Mouse (Mus musculus) cerebellum, adult 2 months (tissue): ENCODE measurements around the gene Msi2.

Experiments
- CTCF ChIP-seq: fragments of 200-500 bp; IDR thresholded peaks from 2 replicates; pipeline ENCODE4 v1.5.1; 2011; ENCODE audit warnings: low read depth, mild to moderate bottlenecking, control low read depth, low read length, moderate library complexity, borderline replicate concordance; ENCODE audit not compliant: insufficient read depth
- POLR2A ChIP-seq: fragments of 200-500 bp; IDR thresholded peaks from 2 replicates; pipeline ENCODE4 v1.6.1; 2011; ENCODE audit warnings: low read length, control low read depth, borderline replicate concordance; ENCODE audit not compliant: insufficient read depth

DNA sequence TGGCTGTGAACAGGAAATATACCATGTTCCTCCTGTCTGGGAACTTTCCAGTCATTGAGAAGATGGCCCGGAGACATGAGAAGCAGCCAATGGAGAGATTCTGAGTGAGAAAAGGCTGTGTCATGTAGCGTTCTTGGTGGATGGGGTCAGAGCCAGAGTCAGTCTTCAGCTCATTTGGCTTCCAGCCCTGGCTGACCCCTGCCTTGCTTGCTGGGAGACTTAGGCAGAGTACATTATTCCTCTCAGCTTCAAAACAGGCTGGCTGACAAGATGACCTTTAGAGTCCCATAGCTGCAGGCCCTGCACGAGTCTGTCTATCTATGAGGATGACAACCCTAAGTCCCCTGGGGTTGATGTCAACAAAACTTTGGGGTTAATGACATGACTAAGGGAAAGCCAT, 348.4 kb downstream of the Msi2 start:
- TF ChIP-seq CTCF (no peak), POLR2A (no peak)
